8 mouse cellular contexts compared by ENCODE assay signal in genomic region chr15:12206646-12207222, GRCm38 (mm10). TPM values are rescaled to one million over a fixed set of nuclear protein-coding genes. Genes with fewer than 3 reads are reported as not detected.
DNase-seq lines count a peak whose midpoint lies in the region; ATAC-seq lines count a peak whose summit lies in the region.

No protein-coding gene starts in this region.

- no peak for ATAC-seq in lung, embryonic 15.5 days (ENCODE audit: borderline replicate concordance, extremely low read depth, low FRiP score, low TSS enrichment)
- no peak for ATAC-seq in kidney, embryonic 15.5 days (replicated peaks; ENCODE audit: low FRiP score)
- ATAC-seq in neural tube, embryonic 13.5 days (ENCODE audit: low read depth): no peak

- peak overlapping the region; percentile 90; the same call in 1 of the 2 replicates for H3K4me3 ChIP-seq in lung, embryonic 15.5 days
- H3K4me3 ChIP-seq in erythroblast, embryonic 14.5 days (replicated peaks): peak overlapping the region; percentile 85
- H3K4me3 ChIP-seq in kidney, embryonic 15.5 days (replicated peaks): peak overlapping the region; percentile 73
- H3K4me3 ChIP-seq in neural tube, embryonic 13.5 days: no peak overlapping the region; the same call in 1 of the 2 replicates

- no peaks in the 10 kb centered on the region for H3K9me3 ChIP-seq in lung, embryonic 15.5 days
- H3K9me3 ChIP-seq in erythroblast, embryonic 14.5 days (ENCODE audit: control insufficient read depth, low read length): no peaks in the 10 kb centered on the region
- H3K9me3 ChIP-seq in kidney, embryonic 15.5 days (replicated peaks): no peaks in the 10 kb centered on the region
- no peaks in the 10 kb centered on the region for H3K9me3 ChIP-seq in neural tube, embryonic 13.5 days

- H3K36me3 ChIP-seq in lung, embryonic 15.5 days: no peaks in the 10 kb centered on the region
- peaks cover 29% of the 10 kb centered on the region for H3K36me3 ChIP-seq in erythroblast, embryonic 14.5 days (ENCODE audit: control insufficient read depth)
- no peaks in the 10 kb centered on the region for H3K36me3 ChIP-seq in kidney, embryonic 15.5 days
- H3K36me3 ChIP-seq in neural tube, embryonic 13.5 days: no peaks in the 10 kb centered on the region

- no peak for DNase-seq in lung, postnatal 10 days
- no peak for DNase-seq in ovary, postnatal 14 days (ENCODE audit: low spot score)
- no peak for DNase-seq in gastrocnemius, adult 8-10 months (ENCODE audit: low spot score in 2 of 2)
- no peak for DNase-seq in right cerebral cortex, postnatal 10 days (ENCODE audit: low spot score in 2 of 2)

- WGBS in lung, embryonic 15.5 days: 63% methylated on average over 7 of the region's 7 CpGs
- WGBS in kidney, embryonic 15.5 days: 69% methylated on average over 7 of the region's 7 CpGs
- 47% methylated on average over 7 of the region's 7 CpGs for WGBS in neural tube, embryonic 13.5 days

- no peak overlapping the region for H3K9ac ChIP-seq in lung, embryonic 15.5 days
- H3K9ac ChIP-seq in kidney, embryonic 15.5 days: no peak overlapping the region
- H3K9ac ChIP-seq in neural tube, embryonic 13.5 days: no peak overlapping the region

- H3K4me2 ChIP-seq in lung, embryonic 15.5 days: peak overlapping the region; percentile 61
- H3K4me2 ChIP-seq in kidney, embryonic 15.5 days: peak overlapping the region; percentile 66
- H3K4me2 ChIP-seq in neural tube, embryonic 13.5 days: peak overlapping the region; percentile 61

- H3K27me3 ChIP-seq in lung, embryonic 15.5 days: no peaks in the 10 kb centered on the region
- no peaks in the 10 kb centered on the region for H3K27me3 ChIP-seq in erythroblast, embryonic 14.5 days (ENCODE audit: control insufficient read depth)
- H3K27me3 ChIP-seq in kidney, embryonic 15.5 days: no peaks in the 10 kb centered on the region
- no peaks in the 10 kb centered on the region for H3K27me3 ChIP-seq in neural tube, embryonic 13.5 days

- H3K27ac ChIP-seq in lung, embryonic 15.5 days: no peak overlapping the region
- peak overlapping the region; percentile 56 for H3K27ac ChIP-seq in kidney, embryonic 15.5 days
- no peak overlapping the region for H3K27ac ChIP-seq in neural tube, embryonic 13.5 days (replicated peaks)

- peaks cover 33% of the 10 kb centered on the region for H3K4me1 ChIP-seq in lung, embryonic 15.5 days
- H3K4me1 ChIP-seq in erythroblast, embryonic 14.5 days (ENCODE audit: control insufficient read depth): peaks cover 62% of the 10 kb centered on the region
- peaks cover 53% of the 10 kb centered on the region for H3K4me1 ChIP-seq in kidney, embryonic 15.5 days
- peaks cover 42% of the 10 kb centered on the region for H3K4me1 ChIP-seq in neural tube, embryonic 13.5 days (replicated peaks)

RNA-seq across cellular contexts. Expression of gene Mtmr12, which starts 1.9 kb away (rescaled TPM):
- 18.2 and 19.1 TPM in 2 replicates for polyA plus RNA-seq in lung, embryonic 15.5 days (2015; fragmentation: Nextera tagmentation; extraction: Ambion mirVana)
- 0.16 and 0.30 TPM in 2 replicates for polyA plus RNA-seq in erythroblast, embryonic 14.5 days (2012)
- polyA plus RNA-seq in kidney, embryonic 15.5 days (2015; fragmentation: Nextera tagmentation; extraction: Ambion mirVana): 20.9 and 21.1 TPM in 2 replicates
- 8.0 and 9.1 TPM in 2 replicates for polyA plus RNA-seq in neural tube, embryonic 13.5 days (2015; fragmentation: Nextera tagmentation; extraction: Ambion mirVana)
- 1 to 10 TPM; 2.7 to 4.6 (median 3.7) TPM for total RNA-seq in gastrocnemius, adult 8-10 months (2022)
